Mouse (Mus musculus) hindbrain, embryonic 10.5 days (tissue): ENCODE data around the gene 1700066M21Rik. TPM values are rescaled to one million over a fixed set of nuclear protein-coding genes. Genes with fewer than 3 reads are reported as not detected.

Experiments used
- DNase-seq: peaks from one replicate; pipeline ENCODE4 v3.0.0-alpha.2; 2017; ENCODE audit warnings: low spot score
- H3K27ac ChIP-seq: fragments of 300-500 bp; sonication (generic); 2 replicates; pipeline ENCODE4 v1.5.1; 2016; ENCODE audit warnings: mild to moderate bottlenecking, moderate library complexity
- H3K27me3 ChIP-seq: fragments of 300-500 bp; sonication (generic); 2 replicates; pipeline ENCODE4 v1.6.1; 2016; ENCODE audit warnings: mild to moderate bottlenecking; ENCODE audit not compliant: poor library complexity, insufficient read depth, severe bottlenecking
- H3K36me3 ChIP-seq: fragments of 300-500 bp; sonication (generic); 2 replicates; pipeline ENCODE4 v1.6.1; 2016; ENCODE audit warnings: mild to moderate bottlenecking, moderate library complexity
- H3K4me1 ChIP-seq: fragments of 300-500 bp; sonication (generic); replicated peaks from 2 replicates; pipeline ENCODE4 v1.6.1; 2016; ENCODE audit warnings: mild to moderate bottlenecking
- H3K4me3 ChIP-seq: fragments of 300-500 bp; sonication (generic); 2 replicates; pipeline ENCODE4 v1.5.1; 2016; ENCODE audit warnings: mild to moderate bottlenecking, moderate library complexity
- H3K9me3 ChIP-seq: fragments of 300-500 bp; sonication (generic); 2 replicates; pipeline ENCODE4 v1.6.1; 2016; ENCODE audit warnings: mild to moderate bottlenecking, moderate library complexity
- WGBS: fragments of 180-500 bp; shearing (Covaris S2); methylation state at CpG from one replicate; pipeline ENCODE4 v1.1.7; 2016; 5-methylcytosine and 5-hydroxymethylcytosine counted together
- polyA plus RNA-seq: library from polyadenylated mRNA; unstranded; fragments of >200 nt; fragmentation: Nextera tagmentation; extraction: Ambion mirVana; gene quantifications from 2 replicates; pipeline ENCODE4 v1.2.1, GENCODE M21; 2016

1700066M21Rik gene
- polyA plus RNA-seq, 1 experiment from 2014 or later: 9.8 TPM

GRCm38 (mm10) chr1:57369111-57369510, 8.3 kb upstream of the 1700066M21Rik start:
- Histone ChIP-seq H3K9me3 (no peaks in the 10 kb centered on the region), H3K27me3 (no peaks in the 10 kb centered on the region), H3K4me3 (no peak overlapping the region), H3K4me1 (no peaks in the 10 kb centered on the region), H3K27ac (no peak overlapping the region), H3K36me3 (0 out of 2 replicates have a peak, but pooled peaks cover 4% of the 10 kb centered on the region)
- WGBS: 88% methylated on average over 4 of the region's 4 CpGs
- no peak for DNase-seq

- Histone ChIP-seq H3K4me1 (no peaks in the 10 kb centered on the region), H3K4me3 (no peak overlapping the region), H3K9me3 (no peaks in the 10 kb centered on the region), H3K27ac (no peak overlapping the region), H3K36me3 (0 out of 2 replicates have a peak, but pooled peaks cover 4% of the 10 kb centered on the region), H3K27me3 (no peaks in the 10 kb centered on the region)
- no peak for DNase-seq
- 86% methylated on average over 4 of the region's 4 CpGs for WGBS
These were observed 7.0 kb upstream of the 1700066M21Rik start for GRCm38 (mm10) chr1:57370451-57370850.

GRCm38 (mm10) chr1:57375276-57375675, 2.1 kb upstream of the 1700066M21Rik start:
- Histone ChIP-seq H3K27ac (no peak overlapping the region), H3K4me1 (peaks cover 15% of the 10 kb centered on the region), H3K27me3 (no peaks in the 10 kb centered on the region), H3K9me3 (no peaks in the 10 kb centered on the region), H3K36me3 (peaks cover 6% of the 10 kb centered on the region; the same call in 1 of the 2 replicates), H3K4me3 (no peak overlapping the region)
- WGBS: 96% methylated on average over 2 of the region's 2 CpGs
- no peak for DNase-seq

- peak overlapping the region; percentile 92 for H3K4me3 ChIP-seq
- H3K36me3 ChIP-seq: peaks cover 6% of the 10 kb centered on the region; the same call in 1 of the 2 replicates
- H3K27me3 ChIP-seq: no peaks in the 10 kb centered on the region
- peaks cover 15% of the 10 kb centered on the region for H3K4me1 ChIP-seq
- no peak for DNase-seq
- no peaks in the 10 kb centered on the region for H3K9me3 ChIP-seq
- 67% methylated on average over 6 of the region's 6 CpGs for WGBS
- peak overlapping the region; percentile 94 for H3K27ac ChIP-seq
These were observed 614 bp upstream of the 1700066M21Rik start for GRCm38 (mm10) chr1:57376806-57377205.

GRCm38 (mm10) chr1:57386519-57386918, 9.1 kb downstream of the 1700066M21Rik start:
- Histone ChIP-seq H3K27ac (no peak overlapping the region), H3K9me3 (no peaks in the 10 kb centered on the region), H3K27me3 (no peaks in the 10 kb centered on the region), H3K36me3 (peaks cover 38% of the 10 kb centered on the region), H3K4me1 (no peaks in the 10 kb centered on the region), H3K4me3 (no peak overlapping the region)
- DNase-seq: no peak

- DNase-seq: no peak
- 79% methylated on average over 2 of the region's 2 CpGs for WGBS
These were observed 10.5 kb downstream of the 1700066M21Rik start for GRCm38 (mm10) chr1:57387876-57388275.

GRCm38 (mm10) chr1:57388402-57389155, 11.2 kb downstream of the 1700066M21Rik start:
- no peak for DNase-seq
- Histone ChIP-seq H3K27ac (no peak overlapping the region), H3K4me1 (no peaks in the 10 kb centered on the region), H3K4me3 (no peak overlapping the region), H3K36me3 (peaks cover 58% of the 10 kb centered on the region), H3K27me3 (no peaks in the 10 kb centered on the region), H3K9me3 (no peaks in the 10 kb centered on the region)
- WGBS: 92% methylated on average over 8 of the region's 8 CpGs

More at GRCm38 (mm10) chr1:57387876-57388275, 10.5 kb downstream of the 1700066M21Rik start:
- Histone ChIP-seq H3K27ac (no peak overlapping the region), H3K27me3 (no peaks in the 10 kb centered on the region), H3K36me3 (peaks cover 51% of the 10 kb centered on the region), H3K4me3 (no peak overlapping the region), H3K4me1 (no peaks in the 10 kb centered on the region), H3K9me3 (no peaks in the 10 kb centered on the region)

GRCm38 (mm10) chr1:57390993-57391790, 13.8 kb downstream of the 1700066M21Rik start:
- 92% methylated on average over 4 of the region's 4 CpGs for WGBS

GRCm38 (mm10) chr1:57392417-57392816, 15.0 kb downstream of the 1700066M21Rik start:
- Histone ChIP-seq H3K9me3 (no peaks in the 10 kb centered on the region), H3K4me3 (no peak overlapping the region), H3K27ac (no peak overlapping the region), H3K4me1 (no peaks in the 10 kb centered on the region), H3K27me3 (no peaks in the 10 kb centered on the region), H3K36me3 (peaks cover 81% of the 10 kb centered on the region)
- DNase-seq: no peak
- WGBS: 86% methylated on average over 4 of the region's 4 CpGs

More at GRCm38 (mm10) chr1:57390993-57391790, 13.8 kb downstream of the 1700066M21Rik start:
- Histone ChIP-seq H3K36me3 (peaks cover 69% of the 10 kb centered on the region), H3K27me3 (no peaks in the 10 kb centered on the region), H3K4me1 (no peaks in the 10 kb centered on the region), H3K9me3 (no peaks in the 10 kb centered on the region), H3K4me3 (no peak overlapping the region), H3K27ac (no peak overlapping the region)
- no peak for DNase-seq

GRCm38 (mm10) chr1:57394051-57394450, 16.6 kb downstream of the 1700066M21Rik start:
- Histone ChIP-seq H3K36me3 (peaks cover 81% of the 10 kb centered on the region), H3K4me1 (no peaks in the 10 kb centered on the region), H3K27ac (no peak overlapping the region), H3K4me3 (no peak overlapping the region), H3K9me3 (no peaks in the 10 kb centered on the region), H3K27me3 (no peaks in the 10 kb centered on the region)
- DNase-seq: peak; percentile 13
- 68% methylated on average over 3 of the region's 3 CpGs for WGBS

- 92% methylated on average over 2 of the region's 2 CpGs for WGBS
- Histone ChIP-seq H3K9me3 (no peaks in the 10 kb centered on the region), H3K27ac (no peak overlapping the region), H3K4me1 (peaks cover 1% of the 10 kb centered on the region), H3K4me3 (no peak overlapping the region), H3K36me3 (peaks cover 59% of the 10 kb centered on the region), H3K27me3 (no peaks in the 10 kb centered on the region)
- DNase-seq: no peak
These were observed 22.9 kb downstream of the 1700066M21Rik start for GRCm38 (mm10) chr1:57400321-57400720.

- Histone ChIP-seq H3K27me3 (no peaks in the 10 kb centered on the region), H3K9me3 (no peaks in the 10 kb centered on the region), H3K27ac (no peak overlapping the region), H3K4me1 (peaks cover 7% of the 10 kb centered on the region), H3K36me3 (peaks cover 53% of the 10 kb centered on the region), H3K4me3 (no peak overlapping the region)
- WGBS: 95% methylated on average over 2 of the region's 2 CpGs
- no peak for DNase-seq
These were observed 23.5 kb downstream of the 1700066M21Rik start for GRCm38 (mm10) chr1:57400877-57401276.

GRCm38 (mm10) chr1:57402116-57402515, 24.7 kb downstream of the 1700066M21Rik start:
- H3K4me3 ChIP-seq: no peak overlapping the region
- no peak for DNase-seq
- H3K4me1 ChIP-seq: peaks cover 9% of the 10 kb centered on the region
- no peaks in the 10 kb centered on the region for H3K9me3 ChIP-seq
- H3K36me3 ChIP-seq: peaks cover 41% of the 10 kb centered on the region
- H3K27me3 ChIP-seq: no peaks in the 10 kb centered on the region
- H3K27ac ChIP-seq: no peak overlapping the region
- WGBS: 94% methylated on average over 5 of the region's 5 CpGs
